Mouse (Mus musculus) 416B (cell line): ENCODE measurements around the gene Syngr3.

ENCODE experiments used
- DNase-seq: peaks from one replicate; pipeline ENCODE4 v3.0.0; 2011; ENCODE audit warnings: low read depth

The Syngr3 gene

GRCm38 (mm10) chr17:24644030-24644715, 45.6 kb downstream of the Syngr3 start:
- DNase-seq, result no peak

GRCm38 (mm10) chr17:24642791-24643343, 46.9 kb downstream of the Syngr3 start:
- no peak for DNase-seq

GRCm38 (mm10) chr17:24641944-24642343, 47.8 kb downstream of the Syngr3 start:
- no peak for DNase-seq

- DNase-seq, result no peak
Measured at GRCm38 (mm10) chr17:24640581-24640980, 49.2 kb downstream of the Syngr3 start.

GRCm38 (mm10) chr17:24640119-24640518, 49.6 kb downstream of the Syngr3 start:
- DNase-seq, result no peak

GRCm38 (mm10) chr17:24639571-24639988, 50.2 kb downstream of the Syngr3 start:
- DNase-seq, result no peak

- no peak for DNase-seq
Measured at GRCm38 (mm10) chr17:24638840-24639239, 50.9 kb downstream of the Syngr3 start.

GRCm38 (mm10) chr17:24638214-24638613, 51.5 kb downstream of the Syngr3 start:
- DNase-seq, result no peak

- DNase-seq, result no peak
Measured at GRCm38 (mm10) chr17:24636781-24637481, 52.8 kb downstream of the Syngr3 start.

- no peak for DNase-seq
Measured at GRCm38 (mm10) chr17:24635694-24636093, 54.1 kb downstream of the Syngr3 start.
